Mouse (Mus musculus) heart, embryonic 13.5 days (tissue): ENCODE data around the gene Mat2a. TPM values are rescaled to one million over a fixed set of nuclear protein-coding genes. Genes with fewer than 3 reads are reported as not detected.

Source experiments
- ATAC-seq: fragments of 200-750 bp; cut with Nextera tagmentation; 2 replicates; pipeline ENCODE4 v1.8.0; 2017; ENCODE audit warnings: moderate TSS enrichment; ENCODE audit not compliant: insufficient number of reproducible peaks, low FRiP score, low TSS enrichment; ENCODE audit errors: extremely low read depth
- H3K27ac ChIP-seq: fragments of 300-500 bp; sonication (generic); replicated peaks from 2 replicates; pipeline ENCODE4 v1.5.1; 2015; ENCODE audit warnings: moderate library complexity, mild to moderate bottlenecking, inconsistent platforms
- H3K27me3 ChIP-seq: fragments of 300-500 bp; sonication (generic); replicated peaks from 2 replicates; pipeline ENCODE4 v1.6.1; 2015; ENCODE audit warnings: mild to moderate bottlenecking, inconsistent platforms
- H3K36me3 ChIP-seq: fragments of 300-500 bp; sonication (generic); 2 replicates; pipeline ENCODE4 v1.6.1; 2015; ENCODE audit warnings: mild to moderate bottlenecking, inconsistent platforms
- H3K4me1 ChIP-seq: fragments of 300-500 bp; sonication (generic); 2 replicates; pipeline ENCODE4 v1.6.1; 2015; ENCODE audit warnings: inconsistent platforms
- H3K4me2 ChIP-seq: fragments of 300-500 bp; sonication (generic); 2 replicates; pipeline ENCODE4 v1.6.1; 2015; ENCODE audit warnings: inconsistent platforms, mild to moderate bottlenecking, moderate library complexity
- H3K4me3 ChIP-seq: fragments of 300-500 bp; sonication (generic); 2 replicates; pipeline ENCODE4 v1.5.1; 2015; ENCODE audit warnings: moderate library complexity, mild to moderate bottlenecking, inconsistent platforms
- H3K9ac ChIP-seq: fragments of 300-500 bp; sonication (generic); 2 replicates; pipeline ENCODE4 v1.6.1; 2015; ENCODE audit warnings: inconsistent platforms, mild to moderate bottlenecking, moderate library complexity
- H3K9me3 ChIP-seq: fragments of 300-500 bp; sonication (generic); 2 replicates; pipeline ENCODE4 v1.6.1; 2016; ENCODE audit warnings: inconsistent platforms
- WGBS: fragments of 180-500 bp; shearing (Covaris S2); methylation state at CpG from one replicate; pipeline ENCODE4 v1.1.7; 2015; ENCODE audit warnings: mixed read lengths; 5-methylcytosine and 5-hydroxymethylcytosine counted together
- polyA plus RNA-seq: library from polyadenylated mRNA; unstranded; fragments of >200 nt; fragmentation: Nextera tagmentation; extraction: Ambion mirVana; gene quantifications from 2 replicates; pipeline ENCODE4 v1.2.1, GENCODE M21; 2015

Mat2a gene
- polyA plus RNA-seq, 1 experiment from 2014 or later: 264 TPM

DNA sequence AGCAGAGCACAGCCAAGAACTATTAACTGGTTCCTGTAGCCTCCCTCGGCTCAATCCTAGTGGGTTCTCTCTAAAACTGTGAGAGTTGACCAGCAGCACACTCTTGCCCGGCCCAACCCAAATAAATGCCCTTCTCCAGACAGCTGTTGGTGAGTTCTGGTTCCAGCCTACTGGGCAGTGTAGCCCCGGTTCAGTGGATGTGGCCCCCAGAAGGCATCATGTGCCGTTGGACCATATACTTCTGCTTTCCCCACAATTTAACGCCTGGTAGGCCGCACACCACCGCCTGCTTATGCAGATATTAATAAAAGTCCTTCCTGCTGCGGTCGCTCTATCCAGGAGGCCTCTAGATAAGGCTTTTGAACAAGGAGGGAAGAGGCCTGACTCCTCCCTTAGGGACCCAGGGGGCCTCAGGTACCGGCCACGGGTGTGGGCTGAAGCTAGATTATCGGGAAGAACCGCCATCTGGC lies 49.9 kb downstream of the Mat2a start:
- Histone ChIP-seq H3K4me2 (peak overlapping the region; percentile 82), H3K36me3 (peaks cover 36% of the 10 kb centered on the region), H3K27me3 (no peaks in the 10 kb centered on the region), H3K9ac (peak overlapping the region; percentile 93), H3K9me3 (no peaks in the 10 kb centered on the region), H3K27ac (peak overlapping the region; percentile 98), H3K4me1 (peaks cover 41% of the 10 kb centered on the region), H3K4me3 (peak overlapping the region; percentile 72)
- peak; percentile 21; the same call in 1 of the 2 replicates for ATAC-seq
- WGBS: 9% methylated on average over 13 of the region's 13 CpGs

DNA sequence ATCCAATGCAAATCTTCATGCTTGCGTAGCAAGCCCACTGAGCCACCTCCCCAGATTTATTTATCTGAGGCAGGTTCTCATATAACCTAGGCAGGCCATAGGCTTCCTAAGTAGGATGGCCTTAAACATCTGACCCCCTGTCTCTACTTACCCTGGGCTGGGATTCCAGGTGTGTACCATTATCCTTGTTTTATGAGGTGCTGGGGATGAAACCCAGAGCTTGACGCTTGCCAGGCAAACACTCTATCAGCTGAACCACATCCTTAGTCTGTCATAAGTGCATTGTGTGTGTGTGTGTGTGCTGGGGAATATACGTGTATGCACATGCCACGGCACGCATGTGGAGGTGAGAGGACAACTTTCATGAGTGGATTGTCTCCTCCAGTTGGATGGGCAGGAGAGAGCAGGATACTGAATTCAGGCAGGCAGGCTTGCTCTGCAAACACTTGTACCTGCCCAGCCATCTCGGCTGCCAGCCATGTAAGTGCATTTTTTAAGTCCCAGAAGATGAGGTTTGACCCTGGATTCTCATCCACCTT lies 50.5 kb downstream of the Mat2a start:
- 71% methylated on average over 6 of the region's 6 CpGs for WGBS
- peak overlapping the region; percentile 82 for H3K4me2 ChIP-seq
- peaks cover 42% of the 10 kb centered on the region for H3K36me3 ChIP-seq
- H3K27ac ChIP-seq: peak overlapping the region; percentile 98
- H3K4me3 ChIP-seq: peak overlapping the region; percentile 72
- no peaks in the 10 kb centered on the region for H3K9me3 ChIP-seq
- peak overlapping the region; percentile 93 for H3K9ac ChIP-seq
- ATAC-seq: no peak
- peaks cover 38% of the 10 kb centered on the region for H3K4me1 ChIP-seq
- no peaks in the 10 kb centered on the region for H3K27me3 ChIP-seq

- WGBS: 70% methylated on average over 10 of the region's 10 CpGs
- Histone ChIP-seq H3K27me3 (no peaks in the 10 kb centered on the region), H3K9me3 (no peaks in the 10 kb centered on the region), H3K9ac (peak overlapping the region; percentile 93; the same call in 1 of the 2 replicates), H3K4me2 (peak overlapping the region; percentile 82), H3K36me3 (peaks cover 42% of the 10 kb centered on the region), H3K27ac (peak overlapping the region; percentile 98; the same call in 1 of the 2 replicates), H3K4me3 (peak overlapping the region; percentile 72), H3K4me1 (peaks cover 36% of the 10 kb centered on the region)
- no peak for ATAC-seq
Measured at GRCm38 (mm10) chr6:72388266-72388665, 51.1 kb downstream of the Mat2a start.

GRCm38 (mm10) chr6:72387816-72388215 lies 51.5 kb downstream of the Mat2a start:
- 0 out of 2 replicates have a peak overlapping the region, but pooled peaks have one; percentile 82 for H3K4me2 ChIP-seq
- H3K27me3 ChIP-seq: no peaks in the 10 kb centered on the region
- no peak for ATAC-seq
- no peak overlapping the region for H3K9ac ChIP-seq
- peaks cover 35% of the 10 kb centered on the region for H3K4me1 ChIP-seq
- no peak overlapping the region for H3K4me3 ChIP-seq
- WGBS: 83% methylated on average over 3 of the region's 3 CpGs
- H3K36me3 ChIP-seq: peaks cover 42% of the 10 kb centered on the region
- H3K27ac ChIP-seq: no peak overlapping the region
- no peaks in the 10 kb centered on the region for H3K9me3 ChIP-seq

DNA sequence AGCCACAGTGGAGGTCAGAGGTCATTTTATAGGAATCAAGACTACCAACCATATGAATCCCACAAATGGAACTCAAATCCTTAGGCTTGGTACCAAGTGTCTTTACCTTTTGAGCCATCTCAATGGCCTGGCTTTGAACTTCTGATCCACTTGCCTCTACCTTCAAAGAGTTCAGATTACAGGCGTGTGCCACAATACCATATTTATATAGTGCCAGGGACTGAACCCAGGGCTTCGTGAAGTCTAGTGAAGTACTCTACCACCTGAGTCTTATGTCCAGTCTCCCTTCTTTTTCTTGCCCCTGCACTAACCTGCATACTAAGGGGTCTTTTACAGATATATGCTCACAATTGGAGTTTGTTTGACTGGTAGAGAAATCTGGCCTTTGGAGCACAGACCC lies 52.8 kb downstream of the Mat2a start:
- H3K9ac ChIP-seq: no peak overlapping the region
- H3K36me3 ChIP-seq: peaks cover 42% of the 10 kb centered on the region
- peaks cover 35% of the 10 kb centered on the region for H3K4me1 ChIP-seq
- no peak overlapping the region for H3K4me2 ChIP-seq
- no peak overlapping the region for H3K27ac ChIP-seq
- no peaks in the 10 kb centered on the region for H3K9me3 ChIP-seq
- no peaks in the 10 kb centered on the region for H3K27me3 ChIP-seq
- 78% methylated on average over 2 of the region's 2 CpGs for WGBS
- no peak overlapping the region for H3K4me3 ChIP-seq
- no peak for ATAC-seq

- H3K4me3 ChIP-seq: no peak overlapping the region
- no peak overlapping the region for H3K9ac ChIP-seq
- WGBS: 54% methylated on average over 4 of the region's 4 CpGs
- H3K4me2 ChIP-seq: no peak overlapping the region
- no peak for ATAC-seq
- H3K27me3 ChIP-seq: no peaks in the 10 kb centered on the region
- no peaks in the 10 kb centered on the region for H3K9me3 ChIP-seq
- peaks cover 42% of the 10 kb centered on the region for H3K36me3 ChIP-seq
- H3K4me1 ChIP-seq: peaks cover 29% of the 10 kb centered on the region
- no peak overlapping the region for H3K27ac ChIP-seq
Measured at GRCm38 (mm10) chr6:72385258-72385657, 54.1 kb downstream of the Mat2a start.

DNA sequence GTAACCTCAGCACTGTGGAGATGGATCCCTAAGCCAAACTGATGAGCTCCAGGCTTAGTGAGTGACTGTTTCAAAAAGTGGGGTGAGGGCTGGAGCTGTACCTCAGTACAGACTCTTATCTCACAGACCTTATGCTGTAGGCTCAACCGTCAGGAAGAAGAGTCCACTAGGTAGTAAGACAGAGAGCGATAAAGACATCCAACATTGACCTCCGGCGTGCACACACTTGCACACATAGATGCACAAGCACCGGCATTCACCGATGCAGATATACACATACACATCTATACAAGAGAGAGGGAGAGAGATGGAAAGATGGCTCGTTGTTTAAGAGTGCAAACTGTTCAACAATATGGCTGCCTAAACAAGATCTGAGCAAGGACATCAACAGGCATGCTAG lies 55.4 kb downstream of the Mat2a start:
- no peak for ATAC-seq
- Histone ChIP-seq H3K4me3 (no peak overlapping the region), H3K4me1 (peaks cover 32% of the 10 kb centered on the region), H3K27me3 (no peaks in the 10 kb centered on the region), H3K9ac (no peak overlapping the region), H3K27ac (no peak overlapping the region), H3K9me3 (no peaks in the 10 kb centered on the region), H3K4me2 (no peak overlapping the region), H3K36me3 (peaks cover 42% of the 10 kb centered on the region)
- 84% methylated on average over 7 of the region's 7 CpGs for WGBS

DNA sequence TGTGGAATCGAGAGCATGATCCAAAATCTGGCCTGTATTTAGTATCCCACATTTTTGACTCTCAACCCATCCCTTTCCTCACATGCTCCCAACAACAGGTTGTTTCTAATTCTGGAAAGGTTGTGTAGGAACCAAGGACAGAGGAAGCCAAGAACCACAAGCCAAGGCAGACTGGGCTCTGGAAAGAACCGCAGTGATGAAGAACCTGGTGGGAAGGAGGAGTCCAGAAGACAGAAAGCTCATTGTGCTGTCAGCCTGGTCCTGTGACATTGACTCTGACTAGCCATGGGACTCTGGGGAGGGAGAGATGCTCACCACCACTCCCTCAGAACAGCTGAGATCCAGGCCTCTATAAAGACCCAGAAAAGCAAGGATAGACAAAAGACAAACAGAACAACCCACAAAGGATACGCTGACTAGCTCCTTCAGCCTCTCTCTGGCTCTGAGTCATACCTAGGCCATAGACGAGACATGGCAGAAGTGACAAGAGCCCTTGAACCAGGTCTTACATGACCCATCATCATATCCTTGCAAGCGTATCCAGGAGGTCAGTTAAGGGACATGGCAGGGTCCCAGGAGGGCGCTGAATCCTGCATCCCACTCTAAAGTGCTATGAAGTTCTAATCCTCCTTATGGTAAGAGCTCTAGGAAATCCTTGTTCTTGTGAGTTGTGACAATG lies 56.1 kb downstream of the Mat2a start:
- WGBS: 80% methylated on average over 6 of the region's 6 CpGs
- Histone ChIP-seq H3K27me3 (no peaks in the 10 kb centered on the region), H3K27ac (no peak overlapping the region), H3K9me3 (no peaks in the 10 kb centered on the region), H3K4me2 (no peak overlapping the region), H3K36me3 (peaks cover 38% of the 10 kb centered on the region), H3K4me1 (peaks cover 31% of the 10 kb centered on the region), H3K9ac (no peak overlapping the region), H3K4me3 (no peak overlapping the region)
- ATAC-seq: no peak

Other genes with a start within 250 kb of the Mat2a start
- 13.3 and 13.7 TPM in 2 replicates for gene Atoh8, start 204.0 kb downstream of the Mat2a start, polyA plus RNA-seq
- 0.17 and 1.1 TPM in 2 replicates for gene Sftpb, start 134.9 kb downstream of the Mat2a start, polyA plus RNA-seq
- gene Usp39, start 94.4 kb downstream of the Mat2a start, polyA plus RNA-seq: 30.7 TPM in 2 replicates
- gene 0610030E20Rik, start 92.2 kb downstream of the Mat2a start, polyA plus RNA-seq: 16.8 and 17.9 TPM in 2 replicates
- 13.4 and 15.1 TPM in 2 replicates for gene Tmem150a, start 84.1 kb downstream of the Mat2a start, polyA plus RNA-seq
- gene Rnf181, start 72.6 kb downstream of the Mat2a start, polyA plus RNA-seq: 88.4 and 104 TPM in 2 replicates
- 42.7 and 53.4 TPM in 2 replicates for gene Vamp5, start 59.1 kb downstream of the Mat2a start, polyA plus RNA-seq
- gene Vamp8, start 48.9 kb downstream of the Mat2a start, polyA plus RNA-seq: 127 and 150 TPM in 2 replicates
- gene Ggcx, start 25.2 kb downstream of the Mat2a start, polyA plus RNA-seq: 28.3 and 31.5 TPM in 2 replicates
- gene Sh2d6, start 82.1 kb upstream of the Mat2a start, polyA plus RNA-seq: 0.21 TPM in 1 of 2 replicates, not detected in the other
- gene Capg, start 104.8 kb upstream of the Mat2a start, polyA plus RNA-seq: 25.1 and 25.4 TPM in 2 replicates
- 10.6 and 11.8 TPM in 2 replicates for gene Elmod3, start 158.9 kb upstream of the Mat2a start, polyA plus RNA-seq
- gene Retsat, start 158.9 kb upstream of the Mat2a start, polyA plus RNA-seq: 18.3 and 20.1 TPM in 2 replicates
- gene Tgoln1, start 177.4 kb upstream of the Mat2a start, polyA plus RNA-seq: 21.5 and 24.0 TPM in 2 replicates